Mouse (Mus musculus) heart, adult 2 months (tissue): ENCODE data around the gene Nemf.

ENCODE experiments used
- CTCF ChIP-seq: fragments of 200-600 bp; IDR thresholded peaks from 2 replicates; pipeline ENCODE4 v1.8.1; 2022; ENCODE audit warnings: antibody characterized with exemption, mild to moderate bottlenecking, moderate library complexity
- EP300 ChIP-seq: fragments of 200-500 bp; IDR thresholded peaks from 2 replicates; pipeline ENCODE4 v1.6.1; 2011; ENCODE audit warnings: low read depth, low read length, control low read depth; ENCODE audit not compliant: insufficient read depth

DNA sequence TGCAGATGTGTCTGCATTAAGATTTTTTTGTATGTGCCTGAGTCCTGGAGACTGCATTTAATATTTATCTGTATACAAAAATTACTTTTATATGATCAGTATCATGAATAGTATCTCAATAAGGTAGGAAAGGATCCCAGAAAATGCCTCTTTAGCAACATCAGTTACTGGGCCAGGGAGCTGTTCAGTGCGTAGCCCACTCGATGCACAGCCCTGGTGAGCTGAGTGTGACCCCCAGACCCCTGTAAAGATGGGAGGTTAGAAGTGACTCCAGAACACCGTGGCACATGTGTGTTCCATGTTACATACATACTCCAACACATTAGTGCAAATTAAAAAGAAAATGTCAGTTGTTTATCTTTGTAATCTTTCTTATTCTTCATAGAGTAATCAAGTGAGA lies 57.1 kb downstream of the Nemf start:
- TF ChIP-seq CTCF (no peak), EP300 (no peak)
